Mouse (Mus musculus) MEL (cell line): ENCODE results near the gene Podxl. TPM values are rescaled to one million over a fixed set of nuclear protein-coding genes. Genes with fewer than 3 reads are reported as not detected.

Source experiments
- DNase-seq: peaks from one replicate; pipeline ENCODE4 v3.0.0; 2011; ENCODE audit warnings: low read depth, low spot score
- H3K27ac ChIP-seq: 2 replicates; pipeline ENCODE4 v1.5.1; 2012; ENCODE audit warnings: low read depth, mild to moderate bottlenecking, control low read depth, low read length, moderate library complexity; ENCODE audit not compliant: control insufficient read depth
- H3K27me3 ChIP-seq, 2 experiments: fragments of 150-350 bp in 1 of 2; sonication (generic) in 1 of 2; 2 replicates each; pipeline ENCODE4 v1.6.1; 2012; ENCODE audit warnings: low read length in 2 of 2, mild to moderate bottlenecking in 2 of 2, improper control_type of control experiment in 1 of 2, moderate library complexity in 1 of 2; ENCODE audit not compliant: insufficient read depth in 2 of 2, control insufficient read depth in 1 of 2
- H3K36me3 ChIP-seq, 2 experiments: 2 replicates each; pipeline ENCODE4 v1.6.1; 2012 to 2014; ENCODE audit warnings: low read length in 2 of 2, improper control_type of control experiment in 1 of 2, inconsistent platforms in 1 of 2, mild to moderate bottlenecking in 1 of 2; ENCODE audit not compliant: insufficient read depth in 2 of 2, control insufficient read depth in 1 of 2
- H3K4me1 ChIP-seq, 2 experiments: fragments of 150-350 bp in 1 of 2; sonication (generic) in 1 of 2; 2 replicates each; pipeline ENCODE4 v1.6.1; 2012; ENCODE audit warnings: low read length in 2 of 2, improper control_type of control experiment in 1 of 2, mild to moderate bottlenecking in 1 of 2; ENCODE audit not compliant: insufficient read depth in 2 of 2, control insufficient read depth in 1 of 2
- H3K4me3 ChIP-seq, 2 experiments: fragments of 150-350 bp in 1 of 2; sonication (generic) in 1 of 2; 2 replicates each; pipeline ENCODE4 v1.5.1; 2012; ENCODE audit warnings: low read depth in 2 of 2, low read length in 2 of 2, mild to moderate bottlenecking in 2 of 2, moderate library complexity in 2 of 2, control low read depth in 1 of 2, improper control_type of control experiment in 1 of 2; ENCODE audit not compliant: control insufficient read depth in 1 of 2, insufficient read depth in 1 of 2
- H3K79me2 ChIP-seq: 2 replicates; pipeline ENCODE4 v1.6.1; 2012; ENCODE audit warnings: mild to moderate bottlenecking, low read length, moderate library complexity; ENCODE audit not compliant: control insufficient read depth, poor library complexity, insufficient read depth
- H3K9ac ChIP-seq: 2 replicates; pipeline ENCODE4 v1.6.1; 2012; ENCODE audit warnings: low read depth, mild to moderate bottlenecking, control low read depth, low read length, moderate library complexity; ENCODE audit not compliant: control insufficient read depth, poor library complexity, severe bottlenecking
- H3K9me3 ChIP-seq: fragments of 150-350 bp; sonication (generic); replicated peaks from 2 replicates; pipeline ENCODE4 v1.6.1; 2012; ENCODE audit warnings: mild to moderate bottlenecking, low read length, improper control_type of control experiment, moderate library complexity; ENCODE audit not compliant: insufficient read depth
- BHLHE40 ChIP-seq: IDR thresholded peaks from 2 replicates; pipeline ENCODE4 v1.6.1; 2012; ENCODE audit warnings: low read depth, mild to moderate bottlenecking, inconsistent platforms, low read length, improper control_type of control experiment, borderline replicate concordance
- CHD1 ChIP-seq: IDR thresholded peaks from 2 replicates; pipeline ENCODE4 v1.6.1; 2012; ENCODE audit warnings: low read depth, mild to moderate bottlenecking, inconsistent platforms, low read length, improper control_type of control experiment
- E2F4 ChIP-seq: IDR thresholded peaks from 2 replicates; pipeline ENCODE4 v1.6.1; 2011; ENCODE audit warnings: low read depth, low read length, improper control_type of control experiment, borderline replicate concordance
- ETS1 ChIP-seq: IDR thresholded peaks from 2 replicates; pipeline ENCODE4 v1.6.1; 2012; ENCODE audit warnings: low read depth, mild to moderate bottlenecking, inconsistent platforms, low read length, improper control_type of control experiment, moderate library complexity
- MXI1 ChIP-seq: IDR thresholded peaks from 2 replicates; pipeline ENCODE4 v1.6.1; 2011; ENCODE audit warnings: mild to moderate bottlenecking, low read depth, low read length, improper control_type of control experiment
- MYC ChIP-seq: IDR thresholded peaks from 2 replicates; pipeline ENCODE4 v1.6.1; 2011; ENCODE audit warnings: low read depth, mild to moderate bottlenecking, low read length, improper control_type of control experiment, moderate library complexity
- POLR2AphosphoS2 ChIP-seq: IDR thresholded peaks from 2 replicates; pipeline ENCODE4 v1.6.1; 2011; ENCODE audit warnings: low read length, improper control_type of control experiment
- RAD21 ChIP-seq: IDR thresholded peaks from 2 replicates; pipeline ENCODE4 v1.6.1; 2011; ENCODE audit warnings: mild to moderate bottlenecking, low read depth, low read length, improper control_type of control experiment
- RCOR1 ChIP-seq: IDR thresholded peaks from 2 replicates; pipeline ENCODE4 v1.6.1; 2012; ENCODE audit warnings: low read depth, mild to moderate bottlenecking, inconsistent platforms, low read length, improper control_type of control experiment
- TAL1 ChIP-seq: IDR thresholded peaks from 2 replicates; pipeline ENCODE4 v1.6.1; 2012; ENCODE audit warnings: mild to moderate bottlenecking, inconsistent platforms, low read length, moderate library complexity, mixed read lengths
- polyA plus RNA-seq, 2 experiments: library from polyadenylated mRNA; stranded (reverse) in 1 of 2; unstranded in 1 of 2; fragments of >175 nt in 1 of 2; fragments of >200 nt in 1 of 2; gene quantifications; 2 replicates each; pipeline versions ENCODE4 v1.2.1 to v1.2.4; 2012; ENCODE audit warnings: low replicate concordance in 2 of 2, low read depth in 1 of 2; ENCODE audit not compliant: insufficient read length in 2 of 2, insufficient read depth in 1 of 2, missing spikeins in 1 of 2
- total RNA-seq: library from RNA; depleted of rRNA; stranded (reverse); fragments of 300-350 nt; gene quantifications from 2 replicates; pipeline ENCODE4 v1.2.3, GENCODE M21; 2012

Podxl gene
- total and polyA plus RNA-seq, 3 experiments = 19.1 to 40.8 TPM; not detected in 1

DNA sequence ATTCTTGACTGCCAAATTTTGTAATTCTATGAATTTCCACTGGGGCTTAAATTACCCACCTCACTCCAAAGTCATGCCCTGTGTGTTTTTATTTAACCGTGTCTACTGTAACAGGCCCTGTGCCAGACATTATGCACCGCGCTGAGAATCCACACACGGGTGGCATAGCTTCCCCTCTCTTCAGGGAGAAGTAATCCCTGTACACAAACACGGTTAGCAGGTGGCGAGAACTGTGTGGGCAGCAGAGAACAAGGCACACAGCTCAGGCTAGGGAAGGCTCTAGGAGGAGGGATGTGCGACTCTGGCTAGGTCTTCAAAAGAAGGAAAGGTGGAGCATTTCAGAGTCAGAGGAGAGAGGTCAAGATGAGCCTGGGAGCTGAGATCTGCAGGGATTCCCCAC is 3.4 kb upstream of the Podxl start:
- no peaks in the 10 kb centered on the region for H3K9me3 ChIP-seq
- H3K9ac ChIP-seq = no peak overlapping the region
- peaks cover 0 to 5% of the 10 kb centered on the region in 2 experiments; a peak in 2 of 4 replicates for H3K36me3 ChIP-seq
- H3K4me3 ChIP-seq = no peak overlapping the region
- peaks cover 11% of the 10 kb centered on the region for H3K79me2 ChIP-seq
- no peaks in the 10 kb centered on the region for H3K27me3 ChIP-seq
- H3K4me1 ChIP-seq = peaks cover 0 to 14% of the 10 kb centered on the region in 2 experiments; a peak in 3 of 4 replicates
- DNase-seq = no peak
- TF ChIP-seq E2F4 (no peak), MXI1 (no peak), RCOR1 (no peak)
- H3K27ac ChIP-seq = no peak overlapping the region

DNA sequence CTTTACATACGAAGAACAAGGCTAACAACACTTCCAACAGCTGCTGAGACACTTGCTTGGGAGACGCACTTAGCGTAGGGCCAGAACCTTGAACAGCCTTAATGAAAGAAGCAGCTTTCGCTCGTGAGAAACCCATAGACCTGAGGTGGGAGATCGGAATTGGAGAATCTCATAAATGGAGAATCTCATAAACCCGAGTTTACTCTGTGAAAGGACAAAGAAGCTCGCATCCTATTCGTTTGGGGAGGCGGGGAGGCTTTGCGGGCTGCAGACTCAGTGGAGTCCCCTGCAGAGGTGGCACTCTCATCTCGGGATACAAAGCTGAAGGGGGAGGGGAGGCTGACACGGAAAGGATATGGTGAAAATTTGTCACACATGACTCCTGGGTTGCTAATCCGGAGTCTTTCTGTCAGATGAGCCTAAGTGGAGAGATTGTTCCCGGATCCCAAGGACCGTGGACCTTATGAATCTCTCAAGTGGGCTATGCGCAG is 1.2 kb upstream of the Podxl start:
- H3K4me3 ChIP-seq = no peak overlapping the region
- no peak overlapping the region for H3K27ac ChIP-seq
- TF ChIP-seq MYC (no peak), RAD21 (no peak), POLR2AphosphoS2 (no peak), MXI1 (no peak)
- peaks cover 0 to 5% of the 10 kb centered on the region in 2 experiments; a peak in 2 of 4 replicates for H3K36me3 ChIP-seq
- H3K79me2 ChIP-seq = peaks cover 13% of the 10 kb centered on the region
- H3K4me1 ChIP-seq = peaks cover 0 to 15% of the 10 kb centered on the region in 2 experiments; a peak in 3 of 4 replicates
- no peaks in the 10 kb centered on the region for H3K27me3 ChIP-seq
- no peak overlapping the region for H3K9ac ChIP-seq
- no peaks in the 10 kb centered on the region for H3K9me3 ChIP-seq
- DNase-seq = no peak

DNA sequence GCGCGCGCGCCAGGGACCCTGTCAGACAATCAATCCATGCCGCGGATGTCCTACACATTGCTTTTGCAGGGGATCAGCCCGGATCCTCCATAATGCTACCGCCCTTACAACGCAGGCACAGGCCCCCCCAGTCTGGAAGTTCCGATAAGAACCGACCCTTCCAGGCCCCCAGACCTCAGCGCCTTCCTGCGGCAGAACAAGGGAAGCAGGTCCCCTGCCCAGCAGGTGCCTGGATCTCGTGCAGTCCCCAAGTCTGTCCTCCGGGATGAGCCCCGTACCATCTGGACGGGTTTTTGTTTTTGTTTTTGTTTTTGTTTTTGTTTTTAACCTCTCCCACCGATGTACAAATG is 376 bp upstream of the Podxl start:
- Histone ChIP-seq H3K27me3 (no peaks in the 10 kb centered on the region), H3K4me1 (peaks cover 0 to 15% of the 10 kb centered on the region in 2 experiments; a peak in 3 of 4 replicates), H3K9ac (peak overlapping the region; percentile 62), H3K27ac (no peak overlapping the region), H3K79me2 (peaks cover 13% of the 10 kb centered on the region), H3K9me3 (no peaks in the 10 kb centered on the region), H3K36me3 (peaks cover 0 to 5% of the 10 kb centered on the region in 2 experiments; a peak in 2 of 4 replicates), H3K4me3 (peak overlapping the region; percentile 59 to 80)
- DNase-seq = no peak
- no peak for TF ChIP-seq BHLHE40
- peak; percentile 56 for TF ChIP-seq TAL1
- no peak for TF ChIP-seq MYC
- TF ChIP-seq CHD1 = no peak
- no peak for TF ChIP-seq ETS1
- no peak for TF ChIP-seq RCOR1
